Mouse (Mus musculus): ENCODE measurements around the gene Ovca2. TPM values are rescaled to one million over a fixed set of nuclear protein-coding genes. Genes with fewer than 3 reads are reported as not detected.
"Not testable (repeated sequence)": the region's sequence is repeated elsewhere in the genome, so short reads cannot be mapped to it uniquely, and the experiment has no call there.

Ovca2 gene
- total RNA-seq, 2 experiments from 2014 or later: 18.2 to 18.3 TPM

GRCm38 (mm10) chr11:75196131-75196530 is 17.5 kb upstream of the Ovca2 start:
- no peak for DNase-seq (ENCODE audit: extremely low spot score in 1 of 2, low spot score in 1 of 2)

- no peak for DNase-seq (ENCODE audit: extremely low spot score in 1 of 2, low spot score in 1 of 2)
Observed at GRCm38 (mm10) chr11:75194850-75195461, 16.3 kb upstream of the Ovca2 start.

- no peak for DNase-seq (ENCODE audit: extremely low spot score in 1 of 2, low spot score in 1 of 2)
Observed at GRCm38 (mm10) chr11:75194121-75194849, 15.7 kb upstream of the Ovca2 start.

GRCm38 (mm10) chr11:75193256-75194071 is 14.8 kb upstream of the Ovca2 start, which contains the start of gene Rtn4rl1:
Gene Rtn4rl1 (plus strand): TSS chr11:75193783.
- peak; percentile 60 to 72 for DNase-seq (ENCODE audit: extremely low spot score in 1 of 2, low spot score in 1 of 2)

GRCm38 (mm10) chr11:75192336-75193214 is 13.9 kb upstream of the Ovca2 start:
- DNase-seq (ENCODE audit: extremely low spot score in 1 of 2, low spot score in 1 of 2): peak in 1 of 2 experiments; percentile 72

- DNase-seq (ENCODE audit: extremely low spot score in 1 of 2, low spot score in 1 of 2): no peak
Observed at GRCm38 (mm10) chr11:75191841-75192240, 13.2 kb upstream of the Ovca2 start.

- no peak for DNase-seq (ENCODE audit: extremely low spot score in 1 of 2, low spot score in 1 of 2)
Observed at GRCm38 (mm10) chr11:75190905-75191441, 12.3 kb upstream of the Ovca2 start, which contains the start of gene Dph1. Gene Dph1 (minus strand): TSS chr11:75191241.

GRCm38 (mm10) chr11:75190371-75190724 is 11.7 kb upstream of the Ovca2 start:
- DNase-seq (ENCODE audit: extremely low spot score in 1 of 2, low spot score in 1 of 2): peak in 1 of 2 experiments; percentile 67

- DNase-seq (ENCODE audit: extremely low spot score in 1 of 2, low spot score in 1 of 2): no peak
Observed at GRCm38 (mm10) chr11:75189713-75190370, 11.2 kb upstream of the Ovca2 start.

GRCm38 (mm10) chr11:75184986-75185385 is 6.4 kb upstream of the Ovca2 start:
- DNase-seq (ENCODE audit: extremely low spot score in 1 of 2, low spot score in 1 of 2): no peak

GRCm38 (mm10) chr11:75184573-75184972 is 5.9 kb upstream of the Ovca2 start:
- no peak for DNase-seq (ENCODE audit: extremely low spot score in 1 of 2, low spot score in 1 of 2)

GRCm38 (mm10) chr11:75183917-75184570 is 5.4 kb upstream of the Ovca2 start:
- DNase-seq (ENCODE audit: extremely low spot score in 1 of 2, low spot score in 1 of 2): peak in 1 of 2 experiments; percentile 39

GRCm38 (mm10) chr11:75178011-75178410 is 624 bp downstream of the Ovca2 start:
- DNase-seq (ENCODE audit: extremely low spot score in 1 of 2, low spot score in 1 of 2): no peak

- DNase-seq (ENCODE audit: extremely low spot score in 1 of 2, low spot score in 1 of 2): not testable (repeated sequence)
Observed at GRCm38 (mm10) chr11:75174574-75174973, 4.1 kb downstream of the Ovca2 start.

GRCm38 (mm10) chr11:75173799-75174165 is 4.9 kb downstream of the Ovca2 start:
- no peak for DNase-seq (ENCODE audit: extremely low spot score in 1 of 2, low spot score in 1 of 2)

GRCm38 (mm10) chr11:75173095-75173798 is 5.4 kb downstream of the Ovca2 start:
- DNase-seq (ENCODE audit: extremely low spot score in 1 of 2, low spot score in 1 of 2): peak; percentile 93 to 96

GRCm38 (mm10) chr11:75172151-75173094 is 6.2 kb downstream of the Ovca2 start:
- no peak for DNase-seq (ENCODE audit: extremely low spot score in 1 of 2, low spot score in 1 of 2)
